Mouse (Mus musculus) lung, postnatal 36 days (tissue): ENCODE measurements around the gene D1Pas1.

Experiments used
- DNase-seq: peaks from one replicate; pipeline ENCODE4 v3.0.0; 2022; ENCODE audit warnings: mixed read lengths

D1Pas1 gene

GRCm38 (mm10) chr1:186967201-186967812 lies at the start of gene D1Pas1:
TSS of gene D1Pas1 (plus strand) at chr1:186967416.
- no peak for DNase-seq

- no peak for DNase-seq
Measured at GRCm38 (mm10) chr1:186922489-186923370, 44.5 kb upstream of the D1Pas1 start.

GRCm38 (mm10) chr1:186924027-186924426 lies 43.2 kb upstream of the D1Pas1 start:
- no peak for DNase-seq

- no peak for DNase-seq
Measured at GRCm38 (mm10) chr1:186925411-186925810, 41.8 kb upstream of the D1Pas1 start.

GRCm38 (mm10) chr1:186926316-186926949 lies 40.8 kb upstream of the D1Pas1 start:
- no peak for DNase-seq

GRCm38 (mm10) chr1:186926950-186927316 lies 40.3 kb upstream of the D1Pas1 start:
- DNase-seq, result no peak

GRCm38 (mm10) chr1:186927494-186927893 lies 39.7 kb upstream of the D1Pas1 start:
- no peak for DNase-seq

- no peak for DNase-seq
Measured at GRCm38 (mm10) chr1:186930160-186930887, 36.9 kb upstream of the D1Pas1 start.

GRCm38 (mm10) chr1:186930888-186931233 lies 36.4 kb upstream of the D1Pas1 start:
- no peak for DNase-seq

GRCm38 (mm10) chr1:186934205-186934604 lies 33.0 kb upstream of the D1Pas1 start:
- no peak for DNase-seq

GRCm38 (mm10) chr1:186952381-186952780 lies 14.8 kb upstream of the D1Pas1 start:
- DNase-seq, result no peak

- no peak for DNase-seq
Measured at GRCm38 (mm10) chr1:186954591-186954990, 12.6 kb upstream of the D1Pas1 start.

GRCm38 (mm10) chr1:186959380-186959779 lies 7.8 kb upstream of the D1Pas1 start:
- peak; percentile 29 for DNase-seq

- no peak for DNase-seq
Measured at GRCm38 (mm10) chr1:186964143-186964875, 2.9 kb upstream of the D1Pas1 start.

GRCm38 (mm10) chr1:186967926-186968325 lies 710 bp downstream of the D1Pas1 start:
- no peak for DNase-seq

- DNase-seq, result no peak
Measured at GRCm38 (mm10) chr1:186976937-186977540, 9.8 kb downstream of the D1Pas1 start.

GRCm38 (mm10) chr1:186977801-186978200 lies 10.6 kb downstream of the D1Pas1 start:
- DNase-seq, result no peak

- DNase-seq, result no peak
Measured at GRCm38 (mm10) chr1:186979465-186979864, 12.2 kb downstream of the D1Pas1 start.

GRCm38 (mm10) chr1:186980503-186980902 lies 13.3 kb downstream of the D1Pas1 start:
- no peak for DNase-seq

- DNase-seq, result no peak
Measured at GRCm38 (mm10) chr1:186985131-186985530, 17.9 kb downstream of the D1Pas1 start.

GRCm38 (mm10) chr1:186986086-186986485 lies 18.9 kb downstream of the D1Pas1 start:
- DNase-seq, result no peak

- DNase-seq, result no peak
Measured at GRCm38 (mm10) chr1:186986506-186986905, 19.3 kb downstream of the D1Pas1 start.
